Mouse (Mus musculus) gastrocnemius, postnatal 36 days (tissue): ENCODE measurements around the gene Mrps24. TPM values are rescaled to one million over a fixed set of nuclear protein-coding genes. Genes with fewer than 3 reads are reported as not detected.
A peak's percentile ranks its signal among the peaks of the same experiment; 100 is the strongest.

ENCODE experiments used
- DNase-seq, 2 experiments: peaks; one replicate each; pipeline ENCODE4 v3.0.0; 2022
- intact Hi-C: fragments of 180-260 bp; cut with DNase I; formaldehyde crosslinking; loops from one replicate; pipeline ENCODE4 v1.15.1; 2025
- long read RNA-seq, 2 experiments: library from polyadenylated mRNA; stranded (forward); transcript quantifications; one replicate each; pipeline ENCODE4 v2.0.0; 2021
- total RNA-seq, 2 experiments: library from RNA; stranded (reverse); gene quantifications; 2 replicates each; pipeline ENCODE4 v1.2.3; 2021

The Mrps24 gene
- total RNA-seq = 10 to 100 TPM; 87.6 to 97.9 TPM
- long read RNA-seq, experiment 1, transcript Mrps24-203 (3 exons, 503 nt) = minor isoform, 14 of 308 reads
- long read RNA-seq, experiment 1, transcript Mrps24-205 (4 exons, 995 nt) = major isoform, 253 of 308 reads
- long read RNA-seq, experiment 1, transcript Mrps24-201 (3 exons, 700 nt) = minor isoform, 17 of 308 reads
- long read RNA-seq, experiment 1, partial matches to known transcripts = 0 of 308 reads
- long read RNA-seq, experiment 1, other reads (novel, unspliced or antisense) = 23 of 308 reads
- long read RNA-seq, experiment 2, transcript Mrps24-203 (3 exons, 503 nt) = minor isoform, 18 of 350 reads
- long read RNA-seq, experiment 2, transcript Mrps24-205 (4 exons, 995 nt) = major isoform, 293 of 350 reads
- long read RNA-seq, experiment 2, transcript Mrps24-201 (3 exons, 700 nt) = minor isoform, 18 of 350 reads
- long read RNA-seq, experiment 2, partial matches to known transcripts = 0 of 350 reads
- long read RNA-seq, experiment 2, other reads (novel, unspliced or antisense) = 20 of 350 reads

DNA sequence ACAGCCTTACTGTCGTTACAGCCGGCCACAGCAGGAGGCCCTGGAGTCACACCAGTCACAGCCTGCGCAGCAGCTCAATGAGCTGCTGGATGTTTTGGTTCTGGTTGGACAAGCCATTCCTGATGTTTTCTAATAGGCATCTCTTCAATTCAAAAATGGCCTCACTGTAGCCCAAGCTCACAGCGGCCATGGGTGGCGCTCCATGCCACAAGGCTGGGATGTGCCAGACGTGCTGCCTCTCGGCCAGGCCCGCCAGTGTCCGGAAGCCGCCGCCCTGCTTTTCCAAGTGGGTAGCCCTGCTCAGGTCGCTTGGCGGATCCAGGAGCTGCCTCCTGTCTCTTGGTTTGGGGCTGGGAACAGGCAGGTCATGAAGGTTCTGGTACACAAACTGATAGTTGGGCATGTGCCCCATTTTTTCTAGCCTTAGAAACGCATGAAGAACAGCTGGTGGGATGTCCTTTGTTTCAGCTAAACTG, at the start of gene Mrps24:
TSS of gene Mrps24 (minus strand) at position 51 of the 476 bp plus-strand sequence.
- DNase-seq = no peak
- intact Hi-C loops = loop anchor here (10.0 kb wide), 1 partner anchor 169 kb away; no protein-coding TSS in a partner anchor

DNA sequence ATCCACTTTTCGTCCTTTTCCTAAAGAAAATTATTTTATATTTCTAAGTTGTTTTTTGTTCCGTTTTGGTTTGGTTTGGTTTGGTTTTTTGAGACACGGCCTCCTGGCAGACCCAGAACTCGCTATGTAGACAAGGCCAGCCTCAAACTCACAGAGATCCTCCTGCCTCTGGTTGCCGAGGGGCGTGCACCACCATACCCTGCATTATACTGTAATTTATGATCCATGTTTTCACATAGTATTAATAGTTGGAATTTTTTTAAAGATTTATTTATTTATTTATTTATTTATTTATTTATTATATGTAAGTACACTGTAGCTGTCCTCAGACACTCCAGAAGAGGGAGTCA, 47.1 kb upstream of the Mrps24 start:
- DNase-seq = no peak
- intact Hi-C loops = no loop called here

DNA sequence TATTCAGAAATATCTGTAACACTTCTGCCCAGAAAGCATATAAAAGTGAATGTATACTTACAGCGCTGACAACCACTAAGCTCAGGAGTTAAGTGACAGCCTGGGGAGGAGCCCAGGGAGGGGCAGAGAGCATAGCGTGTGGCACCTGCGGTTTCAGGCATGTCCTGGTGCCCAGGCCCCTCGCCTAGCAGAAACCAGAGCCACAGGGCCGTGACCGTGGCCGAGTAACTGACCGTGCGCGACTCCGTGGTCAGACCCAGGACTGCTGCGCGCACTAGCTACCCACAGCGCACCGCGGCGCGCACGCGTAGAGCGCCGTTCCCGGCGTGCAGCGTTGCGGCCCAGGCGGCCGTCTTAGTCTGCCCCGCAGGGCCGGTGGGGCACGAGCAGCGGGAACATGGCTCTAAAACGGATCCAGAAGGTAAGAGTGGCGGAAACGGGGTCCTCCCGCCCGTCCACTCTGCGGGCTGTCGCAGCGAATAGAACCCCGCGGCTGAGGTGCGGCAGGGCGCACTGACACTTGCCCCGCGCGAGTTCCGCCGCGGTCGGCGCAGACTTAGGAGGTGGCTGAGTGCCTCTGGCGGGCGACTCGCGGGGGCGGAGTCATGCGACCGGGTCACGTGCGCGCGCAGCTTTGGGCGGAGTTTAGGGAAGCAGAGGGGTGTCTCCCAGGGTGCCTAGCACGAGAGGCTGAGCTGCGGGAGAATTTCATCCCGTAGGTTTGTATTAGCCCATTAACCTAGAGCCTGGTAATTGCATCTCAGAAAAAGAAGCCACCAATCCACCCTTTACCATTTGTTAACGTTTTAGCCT, 46.5 kb upstream of the Mrps24 start, which contains the start of gene Urgcp:
TSS of gene Urgcp (minus strand) at position 557 of the 813 bp plus-strand sequence.
- peak; percentile 89 to 95 for DNase-seq
- intact Hi-C loops = no loop called here

DNA sequence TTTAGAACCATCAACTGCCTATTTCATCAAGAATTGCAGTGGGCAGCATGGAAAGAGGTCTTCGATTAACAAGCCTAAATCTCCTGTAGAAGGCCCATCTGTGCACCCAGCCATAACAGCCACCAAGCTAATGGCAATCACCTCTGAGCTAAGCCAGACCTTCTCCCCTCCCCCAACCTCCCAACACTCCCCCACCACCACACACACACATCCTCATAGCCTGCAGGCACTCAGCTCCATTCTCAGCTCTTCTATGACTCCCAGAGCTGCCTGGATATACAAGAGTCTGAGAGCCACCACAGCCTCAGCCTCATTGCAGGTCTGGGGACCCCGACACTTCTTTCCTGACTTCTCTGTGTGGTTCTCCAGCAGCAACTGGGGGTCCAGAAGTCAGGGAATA, 38.3 kb upstream of the Mrps24 start:
- intact Hi-C loops = no loop called here
- no peak for DNase-seq

GRCm38 (mm10) chr11:5744951-5745350, 29.5 kb upstream of the Mrps24 start:
- DNase-seq = no peak
- intact Hi-C loops = no loop called here

- no peak for DNase-seq
- intact Hi-C loops = no loop called here
Observed at GRCm38 (mm10) chr11:5742106-5742505, 26.6 kb upstream of the Mrps24 start.

- intact Hi-C loops = no loop called here
- peak; percentile 73 to 75 for DNase-seq
Observed at GRCm38 (mm10) chr11:5740965-5741627, 25.6 kb upstream of the Mrps24 start.

DNA sequence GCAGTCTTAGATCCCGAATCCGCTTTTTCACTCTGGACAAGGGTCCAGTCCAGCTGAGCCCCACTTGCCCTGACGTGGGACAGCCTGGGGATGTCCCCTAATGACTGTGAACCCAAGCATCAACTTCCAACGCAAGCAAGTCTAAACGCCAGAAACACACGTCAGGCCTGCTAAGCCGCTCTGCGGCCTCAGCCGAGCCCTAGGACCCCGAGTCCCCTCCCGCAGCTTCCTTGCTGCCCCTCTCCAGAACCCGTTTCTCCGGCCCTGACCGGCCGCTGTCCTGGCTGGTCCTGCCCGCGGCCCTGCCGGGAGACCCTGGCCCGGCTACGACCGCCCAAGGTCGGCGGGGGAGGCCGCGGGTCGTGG, 25.1 kb upstream of the Mrps24 start:
- intact Hi-C loops = no loop called here
- DNase-seq = no peak

DNA sequence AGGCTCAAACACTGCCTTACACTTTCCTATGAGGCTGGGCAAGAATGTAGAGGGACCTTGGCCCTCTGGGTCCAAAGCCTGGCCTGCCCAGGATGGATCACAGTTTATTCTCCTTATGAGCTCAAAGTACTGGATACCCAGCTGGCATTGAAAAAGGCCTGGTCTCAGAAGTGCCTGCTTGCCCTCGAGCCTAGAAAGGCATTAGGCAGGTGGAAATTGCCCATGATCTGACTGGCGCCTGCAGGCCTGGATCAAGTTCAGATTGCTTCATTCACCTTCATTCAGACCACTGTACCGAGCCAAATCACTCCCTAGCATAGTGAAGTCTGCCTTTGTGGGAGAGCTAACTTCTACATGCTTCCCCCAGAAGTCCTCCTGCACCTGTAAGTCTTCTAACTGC, 24.4 kb upstream of the Mrps24 start:
- no peak for DNase-seq
- intact Hi-C loops = no loop called here

GRCm38 (mm10) chr11:5738888-5739632, 23.6 kb upstream of the Mrps24 start:
- intact Hi-C loops = no loop called here
- no peak for DNase-seq

DNA sequence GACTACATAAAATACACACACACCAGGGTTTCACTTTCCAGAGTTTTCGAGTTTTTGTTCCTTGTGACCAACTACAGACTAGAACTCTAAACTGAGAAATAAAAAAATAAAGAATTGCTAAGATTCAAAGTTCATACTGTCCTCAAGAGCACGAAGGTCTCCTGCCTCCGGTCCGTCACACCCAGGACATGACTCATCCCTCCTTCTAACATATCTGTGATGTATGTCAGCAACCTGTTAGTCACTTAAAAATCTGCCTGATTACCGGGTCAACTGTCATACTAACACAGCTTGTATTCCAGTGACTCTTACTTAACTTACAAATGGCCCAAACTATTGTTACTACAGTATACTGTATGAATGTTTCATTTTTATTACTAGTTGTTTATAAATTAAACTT, 21.7 kb upstream of the Mrps24 start:
- DNase-seq = no peak

DNA sequence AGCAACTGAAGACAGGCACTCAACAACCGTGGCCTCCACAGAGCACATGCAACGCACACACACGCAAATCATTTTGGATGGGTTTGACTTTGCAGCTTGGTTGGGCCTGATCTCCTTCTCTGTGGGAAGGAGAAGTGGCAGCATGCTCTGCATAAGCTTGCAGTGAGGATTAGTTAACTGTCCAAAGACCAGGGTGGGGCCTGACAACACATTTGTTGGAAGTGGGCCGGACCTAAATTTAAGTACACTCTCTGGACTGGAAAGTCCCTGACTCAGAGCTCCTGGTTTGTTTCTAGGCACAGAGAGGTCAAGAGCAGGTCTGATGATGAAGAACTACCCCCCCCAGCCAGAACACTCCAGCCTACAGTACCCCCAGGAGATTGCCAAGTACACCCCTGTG, 18.8 kb upstream of the Mrps24 start:
- no peak for DNase-seq
- intact Hi-C loops = no loop called here

More for the DNA sequence above, 21.7 kb upstream of the Mrps24 start:
- intact Hi-C loops = no loop called here

- intact Hi-C loops = no loop called here
- no peak for DNase-seq
Observed at GRCm38 (mm10) chr11:5732401-5732800, 16.9 kb upstream of the Mrps24 start.

DNA sequence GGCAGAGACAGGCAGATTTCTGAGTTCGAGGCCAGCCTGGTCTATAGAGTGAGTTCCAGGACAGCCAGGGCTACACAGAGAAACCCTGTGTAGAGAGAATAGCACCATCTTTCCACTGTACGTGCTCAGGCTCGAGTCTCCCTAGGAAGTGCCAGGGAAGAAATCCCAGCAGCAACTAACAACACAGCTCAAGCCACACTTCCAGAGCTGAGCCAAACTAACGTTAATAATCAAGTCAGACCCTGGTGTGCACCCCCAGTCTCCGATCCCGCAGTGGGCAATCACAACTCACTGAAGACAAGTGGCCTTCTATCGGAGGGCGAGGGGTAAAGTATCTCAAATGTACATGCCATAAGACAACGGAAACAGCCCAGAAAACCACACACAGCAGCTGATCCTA, 14.1 kb upstream of the Mrps24 start:
- intact Hi-C loops = no loop called here
- no peak for DNase-seq

GRCm38 (mm10) chr11:5718611-5719354, 3.3 kb upstream of the Mrps24 start:
- no peak for DNase-seq
- intact Hi-C loops = loop anchor here (10.0 kb wide), 1 partner anchor 166 kb away; no protein-coding TSS in a partner anchor

DNA sequence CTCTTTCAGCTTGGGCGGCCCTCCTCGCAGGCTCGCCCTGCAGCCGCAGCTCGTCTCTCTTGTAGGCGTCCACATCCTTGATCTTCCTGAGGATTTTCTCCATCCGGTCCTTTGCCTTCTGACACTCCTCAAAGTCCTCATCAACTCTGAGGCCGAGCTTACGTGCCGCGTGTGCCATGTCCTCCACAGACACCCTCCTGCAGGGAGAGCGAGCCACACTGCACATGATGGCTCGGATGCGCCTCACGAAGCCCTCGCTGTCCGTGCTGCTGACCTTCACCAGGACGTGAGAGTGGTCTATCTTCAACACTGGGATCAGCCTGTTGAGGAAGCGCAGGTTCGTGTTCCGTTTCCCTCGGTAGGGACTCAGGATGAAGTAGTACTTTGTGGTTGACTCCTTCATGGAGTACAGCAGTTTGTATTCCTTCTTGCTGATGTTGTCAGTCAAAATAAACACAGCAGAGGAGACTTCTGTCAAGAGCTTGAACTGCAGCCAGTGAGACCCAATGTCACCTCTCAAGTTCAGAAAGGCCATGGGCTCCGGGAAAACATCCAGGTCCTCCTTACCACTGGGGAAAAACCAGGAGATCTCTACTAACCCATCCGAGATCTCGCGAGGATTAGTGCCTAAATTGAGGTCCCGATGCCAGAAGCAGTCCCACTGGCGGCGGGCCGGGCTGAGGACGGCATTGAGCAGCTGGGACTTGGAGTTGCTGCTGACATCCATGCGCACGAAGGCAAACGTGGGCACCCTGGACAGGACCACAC, 1.6 kb upstream of the Mrps24 start:
- intact Hi-C loops = loop anchor here (10.0 kb wide), 1 partner anchor 168 kb away; no protein-coding TSS in a partner anchor
- no peak for DNase-seq

- no peak for DNase-seq
- intact Hi-C loops = loop anchor here (10.0 kb wide), 1 partner anchor 169 kb away; no protein-coding TSS in a partner anchor
Observed at GRCm38 (mm10) chr11:5716246-5716645, 766 bp upstream of the Mrps24 start.

- DNase-seq = no peak
- intact Hi-C loops = loop anchor here (10.0 kb wide), 1 partner anchor 170 kb away; no protein-coding TSS in a partner anchor
Observed at GRCm38 (mm10) chr11:5715179-5715578, 301 bp downstream of the Mrps24 start.
